Mouse (Mus musculus) mouse trophoblast stem cell (cell line): ENCODE measurements around the gene Gcg.

Source experiments
- in situ Hi-C, 2 experiments: fragments of 300-500 bp; cut with MseI, MboI; formaldehyde crosslinking; loops; 2 replicates in 1 of 2; 3 replicates in 1 of 2; pipeline ENCODE4 v1.15.1; 2025

Gene Gcg

GRCm38 (mm10) chr2:62460231-62460710, 23.2 kb downstream of the Gcg start:
- in situ Hi-C loops, result loop anchor here in 1 of 2 experiments (25.0 kb wide), 1 partner anchor 473 kb away; no protein-coding TSS in a partner anchor

- in situ Hi-C loops, result loop anchor here in 1 of 2 experiments (25.0 kb wide), 1 partner anchor 472 kb away; no protein-coding TSS in a partner anchor
These were observed 23.9 kb downstream of the Gcg start for GRCm38 (mm10) chr2:62459241-62460174.

GRCm38 (mm10) chr2:62458070-62458469, 25.4 kb downstream of the Gcg start:
- in situ Hi-C loops, result loop anchor here in 1 of 2 experiments (25.0 kb wide), 1 partner anchor 471 kb away; no protein-coding TSS in a partner anchor

- in situ Hi-C loops, result loop anchor here in 1 of 2 experiments (25.0 kb wide), 1 partner anchor 468 kb away; no protein-coding TSS in a partner anchor
These were observed 28.5 kb downstream of the Gcg start for GRCm38 (mm10) chr2:62454991-62455390.

- in situ Hi-C loops, result loop anchor here in 1 of 2 experiments (25.0 kb wide), 1 partner anchor 467 kb away; no protein-coding TSS in a partner anchor
These were observed 29.4 kb downstream of the Gcg start for GRCm38 (mm10) chr2:62454033-62454432.

- in situ Hi-C loops, result loop anchor here in 1 of 2 experiments (25.0 kb wide), 1 partner anchor 463 kb away; no protein-coding TSS in a partner anchor
These were observed 33.1 kb downstream of the Gcg start for GRCm38 (mm10) chr2:62450364-62450763.

GRCm38 (mm10) chr2:62449692-62450346, 33.6 kb downstream of the Gcg start:
- in situ Hi-C loops, result loop anchor here in 1 of 2 experiments (25.0 kb wide), 1 partner anchor 463 kb away; no protein-coding TSS in a partner anchor

GRCm38 (mm10) chr2:62440802-62441544, 42.5 kb downstream of the Gcg start:
- in situ Hi-C loops, result no loop called here

- in situ Hi-C loops, result no loop called here
These were observed 43.4 kb downstream of the Gcg start for GRCm38 (mm10) chr2:62440083-62440482.

- in situ Hi-C loops, result no loop called here
These were observed 52.1 kb downstream of the Gcg start for GRCm38 (mm10) chr2:62431245-62431795.

- in situ Hi-C loops, result no loop called here
These were observed 57.5 kb downstream of the Gcg start for GRCm38 (mm10) chr2:62425941-62426340.
